Mouse (Mus musculus): ENCODE data around the gene Gm13697. TPM values are rescaled to one million over a fixed set of nuclear protein-coding genes. Genes with fewer than 3 reads are reported as not detected.
"Not testable (repeated sequence)": the region's sequence is repeated elsewhere in the genome, so short reads cannot be mapped to it uniquely, and the experiment has no call there.

Gene Gm13697
- polyA plus RNA-seq, 1 experiment from 2014 or later, result not detected

- Histone ChIP-seq H3K4me3 (no peak overlapping the region), H3K27me3 (no peaks in the 10 kb centered on the region), H3K4me2 (replicated peaks) (no peak overlapping the region), H3K27ac (replicated peaks) (no peak overlapping the region), H3K9ac (replicated peaks) (no peak overlapping the region), H3K4me1 (no peaks in the 10 kb centered on the region), H3K36me3 (no peaks in the 10 kb centered on the region), H3K9me3 (no peaks in the 10 kb centered on the region)
- WGBS, result 79% methylated on average over 1 of the region's 1 CpGs
- ATAC-seq (ENCODE audit: low FRiP score, low read depth), result no peak
These were observed 24.4 kb downstream of the Gm13697 start for GRCm38 (mm10) chr2:84008913-84009312.

DNA sequence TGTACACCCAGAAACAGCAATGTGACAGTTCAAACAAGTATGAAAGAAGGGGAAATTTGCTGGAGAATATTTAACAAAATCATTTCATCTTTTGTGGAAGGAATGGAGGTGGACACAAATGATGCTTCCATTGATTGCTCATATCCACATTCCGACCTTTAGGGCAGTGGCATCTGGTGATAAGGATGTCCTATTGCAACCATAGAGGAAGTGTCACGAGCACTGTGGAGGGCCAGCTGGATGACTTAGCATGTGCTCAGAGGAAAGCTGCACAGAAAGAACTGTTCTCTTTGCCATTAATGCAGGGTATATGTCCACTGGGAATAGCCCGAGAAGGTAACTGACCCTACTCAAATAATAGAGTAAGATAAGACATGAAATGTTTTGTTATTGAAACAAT, 25.3 kb downstream of the Gm13697 start:
- WGBS, result 81% methylated on average over 3 of the region's 3 CpGs
- Histone ChIP-seq H3K36me3 (no peaks in the 10 kb centered on the region), H3K4me3 (no peak overlapping the region), H3K4me2 (replicated peaks) (no peak overlapping the region), H3K9ac (replicated peaks) (no peak overlapping the region), H3K9me3 (no peaks in the 10 kb centered on the region), H3K27me3 (no peaks in the 10 kb centered on the region), H3K4me1 (no peaks in the 10 kb centered on the region), H3K27ac (replicated peaks) (no peak overlapping the region)
- no peak for ATAC-seq (ENCODE audit: low FRiP score, low read depth)

DNA sequence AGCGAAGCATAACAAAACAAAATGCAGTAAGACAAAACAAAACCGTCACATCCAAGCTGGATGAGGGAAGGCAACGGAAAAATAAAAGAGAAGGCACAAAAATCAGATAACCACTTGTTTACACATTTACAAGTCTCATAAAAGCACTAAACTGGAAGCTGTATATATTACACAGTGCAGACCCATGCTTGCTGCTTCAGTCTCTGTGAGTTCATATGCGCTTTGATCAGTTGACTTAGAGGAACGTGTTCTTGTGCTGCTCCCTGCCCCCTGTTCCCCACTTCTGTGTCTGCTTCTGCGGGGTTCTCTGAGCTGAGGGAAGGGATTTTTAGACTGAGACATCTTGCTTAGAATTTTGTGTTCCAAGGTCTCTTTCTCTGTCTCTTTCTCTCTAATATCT, 30.0 kb downstream of the Gm13697 start:
- Histone ChIP-seq H3K36me3 (no peaks in the 10 kb centered on the region), H3K4me1 (no peaks in the 10 kb centered on the region), H3K27ac (replicated peaks) (no peak overlapping the region), H3K4me3 (no peak overlapping the region), H3K27me3 (no peaks in the 10 kb centered on the region), H3K4me2 (replicated peaks) (no peak overlapping the region), H3K9ac (replicated peaks) (no peak overlapping the region), H3K9me3 (no peaks in the 10 kb centered on the region)
- ATAC-seq (ENCODE audit: low FRiP score, low read depth), result no peak
- WGBS, result 81% methylated on average over 6 of the region's 6 CpGs

DNA sequence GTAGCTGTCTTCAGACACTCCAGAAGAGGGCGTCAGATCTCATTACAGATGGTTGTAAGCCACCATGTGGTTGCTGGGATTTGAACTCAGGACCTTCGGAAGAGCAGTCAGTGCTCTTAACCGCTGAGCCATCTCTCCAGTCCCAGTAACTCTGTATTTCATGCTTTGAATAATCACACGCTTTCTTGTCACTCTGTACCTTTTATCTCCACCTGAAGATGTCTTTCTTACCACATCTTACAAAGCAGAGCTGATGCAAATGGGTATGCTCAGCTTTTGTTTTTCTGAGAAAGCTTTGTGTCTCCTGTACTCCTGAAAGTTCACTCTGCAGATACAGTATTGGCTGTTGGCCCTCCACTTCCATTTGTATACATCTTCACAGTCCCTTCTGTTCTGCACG, 31.7 kb downstream of the Gm13697 start:
- not testable (repeated sequence) for H3K27ac ChIP-seq (replicated peaks); H3K9me3 ChIP-seq; H3K4me1 ChIP-seq; H3K4me2 ChIP-seq (replicated peaks); H3K36me3 ChIP-seq; H3K9ac ChIP-seq (replicated peaks); H3K4me3 ChIP-seq; H3K27me3 ChIP-seq; ATAC-seq (ENCODE audit: low FRiP score, low read depth)
- WGBS, result 82% methylated on average over 5 of the region's 5 CpGs

DNA sequence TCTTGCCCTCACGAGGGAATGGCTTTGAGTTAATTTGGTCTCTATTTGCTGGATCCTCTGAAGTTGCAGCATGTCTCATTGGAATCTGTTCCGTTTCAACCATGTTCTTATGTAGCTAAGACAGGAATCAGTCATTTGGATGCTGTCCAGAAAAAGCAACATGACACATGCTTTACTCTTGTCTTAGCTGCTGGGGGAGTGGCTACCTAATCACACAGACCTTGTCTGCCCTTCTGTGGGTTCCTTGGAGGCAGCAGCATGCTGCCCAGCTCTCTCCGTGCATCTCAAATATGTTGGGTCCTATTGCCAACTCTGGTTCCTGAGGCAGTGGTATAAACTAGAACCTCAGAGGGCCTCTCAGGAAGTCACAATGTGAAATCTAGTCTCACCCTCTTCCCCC, 33.8 kb downstream of the Gm13697 start:
- Histone ChIP-seq H3K9me3 (no peaks in the 10 kb centered on the region), H3K9ac (replicated peaks) (no peak overlapping the region), H3K4me2 (replicated peaks) (no peak overlapping the region), H3K4me3 (no peak overlapping the region), H3K27me3 (no peaks in the 10 kb centered on the region), H3K27ac (replicated peaks) (no peak overlapping the region), H3K4me1 (no peaks in the 10 kb centered on the region), H3K36me3 (no peaks in the 10 kb centered on the region)
- WGBS, result 83% methylated on average over 3 of the region's 3 CpGs
- no peak for ATAC-seq (ENCODE audit: low FRiP score, low read depth)

- Histone ChIP-seq H3K4me1 (no peaks in the 10 kb centered on the region), H3K4me2 (replicated peaks) (no peak overlapping the region), H3K9ac (replicated peaks) (no peak overlapping the region), H3K4me3 (no peak overlapping the region), H3K9me3 (no peaks in the 10 kb centered on the region), H3K27ac (replicated peaks) (no peak overlapping the region), H3K27me3 (no peaks in the 10 kb centered on the region), H3K36me3 (no peaks in the 10 kb centered on the region)
- 74% methylated on average over 8 of the region's 8 CpGs for WGBS
- no peak for ATAC-seq (ENCODE audit: low FRiP score, low read depth)
These were observed 35.2 kb downstream of the Gm13697 start for GRCm38 (mm10) chr2:84019519-84020305.

DNA sequence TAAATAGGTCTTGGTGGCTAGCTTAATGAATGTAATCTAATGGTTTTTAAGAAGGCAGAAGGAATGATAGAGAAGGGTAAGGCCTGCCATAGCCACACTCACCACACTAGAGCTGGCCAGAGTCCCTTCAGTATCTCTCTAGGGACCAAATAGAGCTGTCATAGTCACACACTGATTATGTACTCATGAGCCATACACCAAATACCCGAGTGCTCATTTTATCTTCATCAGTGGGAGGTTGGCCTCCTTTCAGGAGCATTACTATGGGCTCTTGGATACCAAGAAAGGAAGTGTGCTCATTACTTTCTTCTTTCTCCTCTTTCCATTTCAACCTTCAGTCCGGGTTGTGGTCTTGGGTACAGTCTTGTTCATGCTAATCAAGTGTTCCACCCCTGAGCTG, 37.4 kb downstream of the Gm13697 start:
- Histone ChIP-seq H3K9ac (replicated peaks) (no peak overlapping the region), H3K4me3 (no peak overlapping the region), H3K4me2 (replicated peaks) (no peak overlapping the region), H3K36me3 (no peaks in the 10 kb centered on the region), H3K27me3 (no peaks in the 10 kb centered on the region), H3K4me1 (peaks cover 4% of the 10 kb centered on the region; the same call in 1 of the 2 replicates), H3K9me3 (no peaks in the 10 kb centered on the region), H3K27ac (replicated peaks) (no peak overlapping the region)
- no peak for ATAC-seq (ENCODE audit: low FRiP score, low read depth)
- WGBS, result 87% methylated on average over 2 of the region's 2 CpGs

DNA sequence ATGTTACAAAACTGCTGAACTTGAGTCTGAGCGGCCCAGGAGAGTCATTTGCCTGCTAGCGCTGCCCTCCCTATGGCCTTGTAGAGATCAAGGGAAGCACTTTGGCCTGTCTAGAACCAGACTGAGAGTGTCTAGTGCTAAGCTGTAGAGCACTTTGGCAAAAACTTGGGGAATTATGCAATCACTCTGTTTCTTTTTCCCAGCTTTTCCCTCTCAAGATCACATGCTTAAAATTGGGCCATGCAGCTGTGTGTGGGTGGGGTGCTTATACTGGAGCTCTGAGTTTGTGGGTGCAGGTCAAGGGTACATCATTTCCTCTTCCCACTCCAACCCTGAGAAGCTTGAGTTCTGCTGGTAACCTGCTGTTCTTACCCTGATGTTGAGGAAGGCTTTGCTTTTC, 38.4 kb downstream of the Gm13697 start:
- Histone ChIP-seq H3K27me3 (no peaks in the 10 kb centered on the region), H3K9me3 (no peaks in the 10 kb centered on the region), H3K27ac (replicated peaks) (no peak overlapping the region), H3K4me1 (peaks cover 4% of the 10 kb centered on the region; the same call in 1 of the 2 replicates), H3K4me3 (no peak overlapping the region), H3K4me2 (replicated peaks) (no peak overlapping the region), H3K9ac (replicated peaks) (no peak overlapping the region), H3K36me3 (no peaks in the 10 kb centered on the region)
- WGBS, result 93% methylated on average over 2 of the region's 2 CpGs
- ATAC-seq (ENCODE audit: low FRiP score, low read depth), result no peak

DNA sequence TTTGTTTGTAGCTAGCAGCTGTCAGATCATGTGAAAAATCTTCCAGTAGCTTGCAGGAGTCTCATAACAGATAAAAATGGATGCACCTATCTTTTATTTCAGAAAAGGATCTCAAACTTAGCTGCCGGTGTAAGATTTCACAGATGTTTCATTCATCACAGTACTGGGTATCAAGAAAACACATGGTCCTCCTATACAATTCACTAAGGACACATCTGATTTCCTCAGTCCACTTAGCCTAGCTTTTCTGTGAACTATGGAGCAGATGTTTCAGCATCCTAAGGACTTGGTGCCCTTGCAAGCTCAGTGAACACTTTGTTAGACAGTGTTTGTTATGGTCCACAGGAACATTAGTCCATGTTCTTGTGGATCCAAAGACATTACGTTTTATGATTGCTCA, 38.8 kb downstream of the Gm13697 start:
- Histone ChIP-seq H3K4me3 (no peak overlapping the region), H3K4me2 (replicated peaks) (no peak overlapping the region), H3K27me3 (no peaks in the 10 kb centered on the region), H3K4me1 (peaks cover 4% of the 10 kb centered on the region; the same call in 1 of the 2 replicates), H3K9me3 (no peaks in the 10 kb centered on the region), H3K27ac (replicated peaks) (no peak overlapping the region), H3K36me3 (no peaks in the 10 kb centered on the region), H3K9ac (replicated peaks) (no peak overlapping the region)
- WGBS, result 89% methylated on average over 2 of the region's 2 CpGs
- no peak for ATAC-seq (ENCODE audit: low FRiP score, low read depth)

DNA sequence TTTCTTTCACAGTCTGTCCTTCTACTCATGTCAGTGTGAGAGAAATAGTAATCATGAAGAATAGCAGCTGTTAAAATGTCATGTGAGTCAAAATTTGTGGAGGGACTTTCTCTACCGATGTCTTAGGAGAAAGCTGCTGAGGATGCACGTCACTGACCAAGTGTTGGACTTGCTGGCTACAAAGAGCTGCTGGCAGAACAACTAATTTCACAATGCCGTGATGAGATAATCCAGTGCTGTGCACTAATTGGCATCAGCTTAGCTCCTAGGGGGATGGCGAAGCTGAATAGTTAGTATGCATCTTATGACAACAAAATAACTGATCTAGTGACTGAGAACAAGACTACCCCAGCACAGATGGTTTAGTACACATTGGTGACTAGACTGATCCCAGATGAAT, 40.7 kb downstream of the Gm13697 start:
- peak; percentile 41; the same call in 1 of the 2 replicates for ATAC-seq (ENCODE audit: low FRiP score, low read depth)
- WGBS, result 31% methylated on average over 4 of the region's 4 CpGs

DNA sequence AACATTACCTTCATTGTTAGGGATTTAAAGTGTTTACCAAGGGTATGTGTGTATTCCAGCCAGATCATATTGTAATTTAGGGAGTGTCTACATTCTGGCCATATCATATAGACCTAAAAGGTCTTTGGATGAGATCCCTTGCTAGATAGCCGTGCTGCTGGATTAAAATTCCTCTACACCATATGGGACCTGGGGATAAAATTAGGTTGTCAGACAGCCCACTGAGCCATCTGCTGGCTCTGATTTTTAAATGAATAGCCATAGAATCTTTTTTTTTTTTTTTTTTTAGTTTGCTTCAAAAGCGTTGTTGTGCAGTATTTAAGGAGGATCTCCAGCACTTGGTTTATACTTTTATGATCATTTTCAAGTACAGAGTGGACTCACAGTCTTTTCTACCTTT, 48.0 kb downstream of the Gm13697 start:
- Histone ChIP-seq H3K27me3 (no peaks in the 10 kb centered on the region), H3K4me3 (no peak overlapping the region), H3K4me2 (replicated peaks) (no peak overlapping the region), H3K36me3 (no peaks in the 10 kb centered on the region), H3K4me1 (no peaks in the 10 kb centered on the region), H3K9me3 (no peaks in the 10 kb centered on the region), H3K9ac (replicated peaks) (no peak overlapping the region), H3K27ac (replicated peaks) (no peak overlapping the region)
- no peak for ATAC-seq (ENCODE audit: low FRiP score, low read depth)
- 89% methylated on average over 2 of the region's 2 CpGs for WGBS

More for the DNA sequence above, 40.7 kb downstream of the Gm13697 start:
- Histone ChIP-seq H3K4me2 (replicated peaks) (no peak overlapping the region), H3K36me3 (no peaks in the 10 kb centered on the region), H3K27me3 (no peaks in the 10 kb centered on the region), H3K4me3 (no peak overlapping the region), H3K4me1 (peaks cover 4% of the 10 kb centered on the region; the same call in 1 of the 2 replicates), H3K9me3 (no peaks in the 10 kb centered on the region), H3K27ac (replicated peaks) (no peak overlapping the region), H3K9ac (replicated peaks) (no peak overlapping the region)

GRCm38 (mm10) chr2:84035997-84036396, 51.5 kb downstream of the Gm13697 start:
- H3K9me3 ChIP-seq, result no peaks in the 10 kb centered on the region
- H3K4me1 ChIP-seq, result no peaks in the 10 kb centered on the region
- no peak for ATAC-seq (ENCODE audit: low FRiP score, low read depth)
- no peak overlapping the region for H3K27ac ChIP-seq (replicated peaks)
- H3K4me2 ChIP-seq (replicated peaks), result no peak overlapping the region
- H3K27me3 ChIP-seq, result no peaks in the 10 kb centered on the region
- 91% methylated on average over 4 of the region's 4 CpGs for WGBS
- H3K36me3 ChIP-seq, result no peaks in the 10 kb centered on the region
- no peak overlapping the region for H3K9ac ChIP-seq (replicated peaks)
- no peak overlapping the region for H3K4me3 ChIP-seq
